Mouse (Mus musculus): ENCODE data around the gene Cul5.
A peak's percentile ranks its signal among the peaks of the same experiment; 100 is the strongest.

Gene Cul5

GRCm38 (mm10) chr9:53607192-53607591 is 62.6 kb downstream of the Cul5 start:
- no peak for DNase-seq (ENCODE audit: low read depth, low spot score)

GRCm38 (mm10) chr9:53604954-53605353 is 64.9 kb downstream of the Cul5 start:
- no peak for DNase-seq (ENCODE audit: low read depth, low spot score)

- DNase-seq (ENCODE audit: low read depth, low spot score): no peak
Measured at GRCm38 (mm10) chr9:53603849-53604248, 66.0 kb downstream of the Cul5 start.

DNA sequence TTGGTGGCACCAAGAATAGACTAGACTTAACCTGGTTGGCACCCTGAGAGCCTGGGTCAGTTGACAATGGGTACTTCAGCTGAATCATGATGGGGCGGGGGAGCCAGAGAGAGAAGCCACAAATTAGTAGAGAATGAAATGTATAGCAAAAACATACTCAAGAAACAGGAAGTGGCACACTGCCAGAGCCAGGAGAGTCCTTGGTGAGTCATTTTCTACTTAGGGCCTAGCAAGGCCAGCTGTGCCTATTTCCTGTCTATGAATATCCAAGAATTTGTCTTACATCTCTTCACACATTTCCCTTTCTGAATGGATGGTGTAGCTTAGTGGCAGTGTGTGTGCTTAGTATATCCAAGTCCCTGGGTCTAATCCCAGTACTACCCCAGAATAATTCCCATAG is 66.4 kb downstream of the Cul5 start:
- no peak for DNase-seq (ENCODE audit: low read depth, low spot score)

DNA sequence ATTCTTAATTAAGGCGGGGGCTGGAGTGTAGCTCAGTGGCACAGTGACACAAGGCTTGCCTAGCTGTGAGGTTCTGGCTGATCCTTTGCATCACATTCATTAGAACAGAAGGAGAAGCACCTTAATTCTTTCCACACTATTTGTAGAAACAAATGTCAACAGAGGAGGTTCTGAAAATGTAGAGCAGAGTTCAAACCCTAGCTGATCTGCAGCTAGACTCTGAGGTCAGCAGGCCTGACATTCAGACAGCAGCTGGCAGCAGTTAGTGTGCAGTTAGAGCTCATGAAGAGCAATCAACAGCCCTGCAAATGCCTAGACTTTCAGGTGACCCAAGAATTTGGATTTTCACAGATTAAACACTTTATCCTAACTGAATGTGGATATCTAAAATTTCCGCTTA is 68.3 kb downstream of the Cul5 start:
- no peak for DNase-seq (ENCODE audit: low read depth, low spot score)

DNA sequence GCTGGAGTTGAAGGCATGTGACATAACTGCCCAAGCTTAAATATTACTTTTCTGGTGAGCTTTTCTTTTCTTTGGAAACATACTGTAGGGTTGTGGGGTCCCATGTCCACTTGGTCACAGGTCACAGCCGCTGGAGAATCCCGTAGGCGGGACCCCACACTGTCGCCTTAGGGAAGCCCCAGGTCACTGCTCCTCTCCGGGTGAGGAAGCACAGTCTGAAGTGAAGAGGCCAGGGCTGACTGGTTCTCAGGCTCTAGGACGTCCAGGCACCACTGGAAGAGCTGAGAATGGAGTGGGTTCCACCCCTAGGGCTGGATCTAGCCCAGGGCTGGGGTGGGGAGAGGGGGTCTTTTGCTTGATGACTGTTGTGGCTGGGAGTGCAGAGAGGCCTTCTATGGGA is 71.2 kb downstream of the Cul5 start:
- no peak for DNase-seq (ENCODE audit: low read depth, low spot score)

DNA sequence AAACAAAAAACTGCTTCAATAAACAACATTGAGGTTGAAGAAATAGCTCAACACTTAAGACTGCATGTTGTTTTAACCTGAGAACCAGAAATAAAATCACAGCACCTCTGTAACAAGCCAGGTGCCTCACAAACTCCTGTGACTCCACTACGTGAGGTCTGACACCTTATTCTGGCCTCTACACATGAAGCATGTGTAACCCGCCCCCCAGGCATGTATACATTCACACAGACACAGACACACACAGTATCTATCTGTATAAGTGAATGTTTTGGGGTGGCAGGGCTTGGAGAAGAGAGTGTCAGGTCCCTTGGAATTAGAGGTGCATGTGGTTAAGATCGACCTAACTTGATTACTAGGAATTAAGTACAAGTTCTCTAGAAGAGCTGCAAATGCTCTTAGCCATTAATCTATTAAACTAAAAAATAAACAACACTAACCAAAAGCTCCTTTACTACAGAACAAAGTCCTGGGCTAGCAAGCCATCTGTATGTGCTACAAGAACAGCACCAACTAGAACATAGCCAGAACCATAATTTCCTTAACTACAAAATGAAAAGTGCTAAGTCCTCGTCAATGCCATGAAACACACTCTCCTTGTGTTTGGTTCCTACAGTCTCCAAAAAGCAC is 72.7 kb downstream of the Cul5 start:
- no peak for DNase-seq (ENCODE audit: low read depth, low spot score)

- DNase-seq (ENCODE audit: low read depth, low spot score): no peak
Measured at GRCm38 (mm10) chr9:53594764-53595163, 75.0 kb downstream of the Cul5 start.

DNA sequence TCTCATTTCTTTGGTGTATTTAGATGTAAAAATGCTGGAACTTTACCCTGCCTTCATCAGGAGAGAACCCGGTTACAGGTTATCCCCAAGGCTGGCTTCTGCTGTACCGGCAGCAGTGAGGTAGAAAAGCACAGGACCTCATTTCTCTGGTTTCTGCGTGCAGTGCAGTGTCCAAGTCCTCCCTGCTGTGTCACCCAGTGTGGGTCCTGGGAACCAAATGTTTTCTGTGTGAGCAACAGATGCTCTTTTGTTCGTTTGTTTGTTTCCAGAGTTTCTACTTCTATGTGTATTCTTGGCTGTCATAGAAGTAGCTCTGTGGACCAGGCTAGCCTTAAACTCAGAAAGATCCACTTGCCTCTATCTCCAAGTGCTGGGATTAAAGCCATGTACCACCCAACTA is 87.9 kb downstream of the Cul5 start:
- no peak for DNase-seq (ENCODE audit: low read depth, low spot score)

GRCm38 (mm10) chr9:53575721-53576120 is 94.1 kb downstream of the Cul5 start:
- no peak for DNase-seq (ENCODE audit: low read depth, low spot score)

GRCm38 (mm10) chr9:53572516-53573307 is 97.1 kb downstream of the Cul5 start:
- DNase-seq (ENCODE audit: low read depth, low spot score): no peak

GRCm38 (mm10) chr9:53570662-53571061 is 99.2 kb downstream of the Cul5 start:
- peak; percentile 15 for DNase-seq (ENCODE audit: low read depth, low spot score)
